Mouse (Mus musculus): ENCODE results near the gene Adam23. TPM values are rescaled to one million over a fixed set of nuclear protein-coding genes. Genes with fewer than 3 reads are reported as not detected.

Adam23 gene
- polyA plus RNA-seq, 1 experiment, result 21.5 TPM

- no peak for DNase-seq (ENCODE audit: low read depth)
These were observed 33.3 kb downstream of the Adam23 start for GRCm38 (mm10) chr1:63478946-63479345.

- DNase-seq (ENCODE audit: low read depth), result no peak
These were observed 39.0 kb downstream of the Adam23 start for GRCm38 (mm10) chr1:63484646-63485045.

GRCm38 (mm10) chr1:63486646-63487045, 41.0 kb downstream of the Adam23 start:
- DNase-seq (ENCODE audit: low read depth), result no peak

- no peak for DNase-seq (ENCODE audit: low read depth)
These were observed 45.3 kb downstream of the Adam23 start for GRCm38 (mm10) chr1:63491001-63491400.

GRCm38 (mm10) chr1:63493325-63493724, 47.6 kb downstream of the Adam23 start:
- DNase-seq (ENCODE audit: low read depth), result no peak

GRCm38 (mm10) chr1:63507386-63507785, 61.7 kb downstream of the Adam23 start:
- DNase-seq (ENCODE audit: low read depth), result no peak

GRCm38 (mm10) chr1:63508801-63509200, 63.1 kb downstream of the Adam23 start:
- DNase-seq (ENCODE audit: low read depth), result no peak

GRCm38 (mm10) chr1:63511416-63511815, 65.7 kb downstream of the Adam23 start:
- DNase-seq (ENCODE audit: low read depth), result no peak

GRCm38 (mm10) chr1:63517800-63518199, 72.1 kb downstream of the Adam23 start:
- no peak for DNase-seq (ENCODE audit: low read depth)

- DNase-seq (ENCODE audit: low read depth), result no peak
These were observed 73.1 kb downstream of the Adam23 start for GRCm38 (mm10) chr1:63518814-63519213.

- no peak for DNase-seq (ENCODE audit: low read depth)
These were observed 84.2 kb downstream of the Adam23 start for GRCm38 (mm10) chr1:63529901-63530300.

GRCm38 (mm10) chr1:63534271-63534827, 88.7 kb downstream of the Adam23 start:
- DNase-seq (ENCODE audit: low read depth), result peak; percentile 33

- no peak for DNase-seq (ENCODE audit: low read depth)
These were observed 94.4 kb downstream of the Adam23 start for GRCm38 (mm10) chr1:63539884-63540613.

GRCm38 (mm10) chr1:63544122-63544521, 98.4 kb downstream of the Adam23 start:
- no peak for DNase-seq (ENCODE audit: low read depth)

- no peak for DNase-seq (ENCODE audit: low read depth)
These were observed 107.3 kb downstream of the Adam23 start for GRCm38 (mm10) chr1:63553039-63553438.

- DNase-seq (ENCODE audit: low read depth), result no peak
These were observed 116.3 kb downstream of the Adam23 start for GRCm38 (mm10) chr1:63561772-63562520.

- no peak for DNase-seq (ENCODE audit: low read depth)
These were observed 118.2 kb downstream of the Adam23 start for GRCm38 (mm10) chr1:63563928-63564327.

GRCm38 (mm10) chr1:63566501-63566900, 120.8 kb downstream of the Adam23 start:
- DNase-seq (ENCODE audit: low read depth), result no peak

GRCm38 (mm10) chr1:63567031-63567430, 121.3 kb downstream of the Adam23 start:
- no peak for DNase-seq (ENCODE audit: low read depth)

- no peak for DNase-seq (ENCODE audit: low read depth)
These were observed 126.5 kb downstream of the Adam23 start for GRCm38 (mm10) chr1:63572229-63572628.

GRCm38 (mm10) chr1:63573432-63573831, 127.7 kb downstream of the Adam23 start:
- no peak for DNase-seq (ENCODE audit: low read depth)

- no peak for DNase-seq (ENCODE audit: low read depth)
These were observed 128.3 kb downstream of the Adam23 start for GRCm38 (mm10) chr1:63573864-63574611.

All from gonadal fat pad, adult 2 months (tissue).